Comparison of ENCODE assay signal across 8 mouse cellular contexts in genomic region chr19:7557328-7557822, GRCm38 (mm10). TPM values are rescaled to one million over a fixed set of nuclear protein-coding genes. Genes with fewer than 3 reads are reported as not detected.
DNase-seq lines count a peak whose midpoint lies in the region; ATAC-seq and TF ChIP-seq lines count a peak whose summit lies in the region.

Gene Pla2g16, plus strand, starts transcription at chr19:7557459.

- in situ Hi-C loops in Patski (cut with MboI; ENCODE audit: low pct_unique_long_range_greater_than_20kb) = no loop called here

- POLR2A ChIA-PET in Patski (lab: Charles Lee) = interaction anchor here (1.4 to 1.5 kb wide), 2 partner anchors 12 to 33 kb away, joined by 3 to 4 read pairs; no protein-coding TSS in a partner anchor

- H3K4me2 ChIP-seq in hindbrain, embryonic 14.5 days (replicated peaks) = peak within 1 kb of the TSS; percentile 57

- H3K27me3 ChIP-seq in Patski = no peaks in the 10 kb centered on the region
- H3K27me3 ChIP-seq in hindbrain, embryonic 14.5 days (ENCODE audit: control insufficient read depth, insufficient read depth, low read length) = peaks cover 12% of the 10 kb centered on the region; the same call in 1 of the 2 replicates

- H3K27ac ChIP-seq in hindbrain, embryonic 14.5 days = no peak within 1 kb of the TSS
- H3K27ac ChIP-seq in left cerebral cortex, adult 2 months = peak within 1 kb of the TSS; percentile 78

- H3K9me3 ChIP-seq in hindbrain, embryonic 14.5 days (ENCODE audit: control insufficient read depth, low read length) = no peaks in the 10 kb centered on the region

- no peak for TF ChIP-seq CTCF in Patski (IDR thresholded peaks at IDR 0.05)
- peak; percentile 3 for TF ChIP-seq CTCF in left cerebral cortex, adult 2 months (IDR thresholded peaks at IDR 0.05)

- CTCF ChIA-PET in Patski (lab: Charles Lee) = interaction anchor here (0.6 to 3.4 kb wide), 3 partner anchors 12 to 38 kb away, joined by 3 to 10 read pairs (median 3); no protein-coding TSS in a partner anchor

- DNase-seq in Patski (ENCODE audit: low read depth, low spot score) = no peak
- peak; percentile 13 for DNase-seq in cerebellum, adult 9-11 months
- peak; percentile 84 for DNase-seq in gastrocnemius, adult 18-20 months (ENCODE audit: low spot score)
- DNase-seq in hindbrain, embryonic 14.5 days (ENCODE audit: low spot score) = peak; percentile 33
- peak in 1 of 2 experiments; percentile 41 for DNase-seq in left cerebral cortex, adult 2 months (ENCODE audit: extremely low spot score in 1 of 2, low spot score in 2 of 2)
- peak; percentile 49 for DNase-seq in right cerebral cortex, postnatal 10 days (ENCODE audit: low spot score in 2 of 2)
- DNase-seq in urinary bladder, postnatal 25 days (ENCODE audit: low spot score) = peak; percentile 50

- no peaks in the 10 kb centered on the region for H3K36me3 ChIP-seq in hindbrain, embryonic 14.5 days (replicated peaks; ENCODE audit: control insufficient read depth, insufficient read depth)

- peaks cover 8% of the 10 kb centered on the region; the same call in 1 of the 2 replicates for H3K4me1 ChIP-seq in hindbrain, embryonic 14.5 days (replicated peaks; ENCODE audit: control insufficient read depth, insufficient read depth, low read length)

- H3K4me3 ChIP-seq in hindbrain, embryonic 14.5 days (replicated peaks; ENCODE audit: low read length) = peak within 1 kb of the TSS; percentile 32
- peak within 1 kb of the TSS; percentile 44 for H3K4me3 ChIP-seq in left cerebral cortex, adult 2 months

- under 1% methylated on average over 27 of the region's 27 CpGs for WGBS in hindbrain, embryonic 14.5 days

- 0 out of 2 replicates have a peak within 1 kb of the TSS, but pooled peaks have one; percentile 50 for H3K9ac ChIP-seq in hindbrain, embryonic 14.5 days

- ATAC-seq in Patski = peak; percentile 98
- peak; percentile 69; the same call in 1 of the 2 replicates for ATAC-seq in hindbrain, embryonic 14.5 days (ENCODE audit: low FRiP score)
- ATAC-seq in megakaryocyte, adult 5-6 weeks (ENCODE audit: poor library complexity, severe bottlenecking) = peak; percentile 92

- intact Hi-C loops in left cerebral cortex, adult 2 months (cut with DNase I) = no loop called here

RNA-seq across cellular contexts. Expression of gene Pla2g16, which starts in this region (rescaled TPM):
- 17.8 TPM for polyA plus RNA-seq in Patski (2021)
- total RNA-seq in gastrocnemius, adult 18-20 months (2021) = 100 to 1,000 TPM; 102 to 122 TPM
- 5.3 and 5.6 TPM in 2 replicates for polyA plus RNA-seq in hindbrain, embryonic 14.5 days (2014; fragmentation: Nextera tagmentation; extraction: Ambion mirVana)
- total RNA-seq in left cerebral cortex, adult 2 months (2021) = 10 to 100 TPM; 26.8 to 30.8 TPM
- total RNA-seq in megakaryocyte, adult 5-6 weeks (2015) = 4.7 and 4.9 TPM in 2 replicates
- 4.8 and 5.1 TPM in 2 replicates for total RNA-seq in megakaryocyte, adult 5-6 weeks (2017)

Comparison
In these comparisons a context has a peak if more than half of its experiments do, and no peak if none do; other contexts are left out.
1. RNA of gene Pla2g16 (total RNA-seq): 102 to 122 TPM in gastrocnemius, adult 18-20 months and 26.8 to 30.8 TPM in left cerebral cortex, adult 2 months; 4.7 to 5.1 TPM in megakaryocyte, adult 5-6 weeks; every median in the first group is over 4 times any median in the second.
2. Peak in every context shown above with its lines, with median percentiles within 50 percentile points of each other: ATAC-seq.